Mouse (Mus musculus) heart, embryonic 16.5 days (tissue): ENCODE data around the gene Nsmce4a. TPM values are rescaled to one million over a fixed set of nuclear protein-coding genes. Genes with fewer than 3 reads are reported as not detected.

Experiments used
- ATAC-seq: fragments of 200-750 bp; cut with Nextera tagmentation; replicated peaks from 2 replicates; pipeline ENCODE4 v1.8.0; 2017; ENCODE audit warnings: moderate number of reproducible peaks; ENCODE audit not compliant: insufficient read depth, low FRiP score; ENCODE audit errors: extremely low read depth
- H3K27ac ChIP-seq: fragments of 300-500 bp; sonication (generic); 2 replicates; pipeline ENCODE4 v1.5.1; 2014; ENCODE audit warnings: mild to moderate bottlenecking, low read length, control low read depth, moderate library complexity
- H3K27me3 ChIP-seq: fragments of 300-500 bp; sonication (generic); 2 replicates; pipeline ENCODE4 v1.6.1; 2014; ENCODE audit warnings: low read length, mixed read lengths; ENCODE audit not compliant: control insufficient read depth, insufficient read depth
- H3K36me3 ChIP-seq: fragments of 300-500 bp; sonication (generic); 2 replicates; pipeline ENCODE4 v1.6.1; 2014; ENCODE audit not compliant: control insufficient read depth, insufficient read depth
- H3K4me1 ChIP-seq: fragments of 300-500 bp; sonication (generic); 2 replicates; pipeline ENCODE4 v1.6.1; 2014; ENCODE audit warnings: low read length, mixed read lengths; ENCODE audit not compliant: control insufficient read depth, insufficient read depth
- H3K4me2 ChIP-seq: fragments of 300-500 bp; sonication (generic); 2 replicates; pipeline ENCODE4 v1.6.1; 2014; ENCODE audit warnings: low read depth, mild to moderate bottlenecking, control low read depth, low read length
- H3K4me3 ChIP-seq: fragments of 300-500 bp; sonication (generic); 2 replicates; pipeline ENCODE4 v1.5.1; 2014; ENCODE audit warnings: mild to moderate bottlenecking, control low read depth, low read length
- H3K9ac ChIP-seq: fragments of 300-500 bp; sonication (generic); 2 replicates; pipeline ENCODE4 v1.6.1; 2014; ENCODE audit warnings: low read length, control low read depth
- H3K9me3 ChIP-seq: fragments of 300-500 bp; sonication (generic); replicated peaks from 2 replicates; pipeline ENCODE4 v1.6.1; 2016; ENCODE audit warnings: low read length; ENCODE audit not compliant: control insufficient read depth
- WGBS: fragments of 180-500 bp; shearing (Covaris S2); extraction: QIAGEN DNeasy Blood & Tissue Kit; methylation state at CpG from one replicate; pipeline ENCODE4 v1.1.7; 2014; 5-methylcytosine and 5-hydroxymethylcytosine counted together
- polyA plus RNA-seq: library from polyadenylated mRNA; unstranded; fragments of >200 nt; fragmentation: Nextera tagmentation; extraction: Ambion mirVana; gene quantifications from 2 replicates; pipeline ENCODE4 v1.2.1, GENCODE M21; 2015

Nsmce4a gene
- polyA plus RNA-seq, 1 experiment from 2014 or later: 132 TPM

DNA sequence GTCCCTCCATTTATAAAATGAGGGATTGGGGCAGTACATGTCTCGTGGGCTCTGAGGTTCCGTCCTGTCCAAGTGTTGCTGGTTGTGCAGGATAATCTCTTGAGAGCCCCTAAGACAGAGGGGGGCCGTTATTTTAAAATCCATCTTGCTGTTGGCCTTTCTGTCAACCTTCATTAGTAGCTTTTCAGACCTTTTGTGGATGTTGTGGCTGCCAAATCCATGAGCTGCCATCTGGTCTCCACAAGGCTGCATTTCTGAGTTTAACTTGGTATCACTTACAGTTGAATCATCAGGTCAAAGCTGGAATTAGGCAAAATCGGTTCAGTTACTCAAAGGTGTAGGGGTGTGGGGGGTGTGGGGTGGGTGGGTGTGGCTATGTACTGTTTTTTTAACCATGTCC lies 19.6 kb downstream of the Nsmce4a start:
- H3K9me3 ChIP-seq: no peaks in the 10 kb centered on the region

DNA sequence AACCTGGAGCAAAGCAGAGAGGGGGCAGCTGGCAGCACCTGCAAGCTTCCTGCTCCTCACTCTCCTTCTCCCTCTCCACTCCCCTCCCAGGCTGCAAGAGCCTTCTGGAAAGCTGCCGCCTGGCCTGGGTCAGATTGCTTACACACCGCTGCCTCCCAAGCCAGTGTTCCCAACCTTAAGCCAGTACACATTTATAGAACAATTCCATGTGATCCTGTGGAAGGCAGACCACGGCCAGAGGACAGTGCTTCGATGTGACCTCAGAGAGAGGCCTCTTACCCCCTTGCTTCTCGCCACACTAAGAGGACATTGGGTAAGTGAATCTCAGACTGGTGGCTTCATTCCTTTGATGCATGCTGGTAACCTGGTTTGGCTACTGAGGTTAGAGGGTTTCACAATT lies 20.1 kb downstream of the Nsmce4a start:
- peak; percentile 41; the same call in 1 of the 2 replicates for ATAC-seq
- peak overlapping the region; percentile 52; the same call in 1 of the 2 replicates for H3K27ac ChIP-seq
- no peaks in the 10 kb centered on the region for H3K36me3 ChIP-seq
- H3K4me2 ChIP-seq: no peak overlapping the region
- no peaks in the 10 kb centered on the region for H3K9me3 ChIP-seq
- no peaks in the 10 kb centered on the region for H3K27me3 ChIP-seq
- H3K4me1 ChIP-seq: peaks cover 8% of the 10 kb centered on the region; the same call in 1 of the 2 replicates
- H3K9ac ChIP-seq: no peak overlapping the region
- H3K4me3 ChIP-seq: no peak overlapping the region
- WGBS: 42% methylated on average over 5 of the region's 5 CpGs

More for the DNA sequence above, 19.6 kb downstream of the Nsmce4a start:
- Histone ChIP-seq H3K27me3 (no peaks in the 10 kb centered on the region), H3K4me1 (peaks cover 8% of the 10 kb centered on the region; the same call in 1 of the 2 replicates), H3K9ac (no peak overlapping the region), H3K27ac (no peak overlapping the region), H3K4me3 (no peak overlapping the region), H3K4me2 (no peak overlapping the region), H3K36me3 (no peaks in the 10 kb centered on the region)
- 75% methylated on average over 4 of the region's 4 CpGs for WGBS
- ATAC-seq: no peak

DNA sequence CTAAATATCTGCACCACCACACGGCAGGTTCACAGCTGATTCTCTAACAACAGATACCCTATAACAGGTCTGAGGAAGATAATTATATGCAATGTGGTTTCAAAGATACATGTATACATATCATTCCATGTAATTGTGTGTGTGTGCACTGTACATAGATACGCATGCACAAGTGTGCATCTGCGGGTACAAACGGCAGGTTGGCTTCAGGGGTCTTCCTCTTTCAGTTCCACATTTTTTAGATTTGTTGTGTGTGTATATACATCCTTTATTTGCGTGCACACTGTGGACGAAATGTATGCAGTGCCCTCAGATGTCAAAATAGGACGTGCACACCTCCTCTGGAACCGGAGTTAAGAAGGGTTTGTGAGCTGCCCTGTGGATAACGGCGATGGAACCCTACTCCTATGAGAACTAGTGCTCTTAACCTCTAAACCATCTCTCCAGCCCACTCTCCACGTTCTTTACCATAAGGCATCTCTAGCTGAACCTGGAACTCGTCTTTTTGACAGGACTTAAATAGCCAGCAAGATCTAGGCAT lies 25.2 kb downstream of the Nsmce4a start:
- Histone ChIP-seq H3K4me2 (peak overlapping the region; percentile 40), H3K9ac (peak overlapping the region; percentile 99; the same call in 1 of the 2 replicates), H3K27ac (0 out of 2 replicates have a peak overlapping the region, but pooled peaks have one; percentile 100), H3K27me3 (no peaks in the 10 kb centered on the region), H3K36me3 (peaks cover 11% of the 10 kb centered on the region), H3K4me3 (peak overlapping the region; percentile 97), H3K4me1 (peaks cover 16% of the 10 kb centered on the region), H3K9me3 (no peaks in the 10 kb centered on the region)
- 71% methylated on average over 12 of the region's 12 CpGs for WGBS
- no peak for ATAC-seq

DNA sequence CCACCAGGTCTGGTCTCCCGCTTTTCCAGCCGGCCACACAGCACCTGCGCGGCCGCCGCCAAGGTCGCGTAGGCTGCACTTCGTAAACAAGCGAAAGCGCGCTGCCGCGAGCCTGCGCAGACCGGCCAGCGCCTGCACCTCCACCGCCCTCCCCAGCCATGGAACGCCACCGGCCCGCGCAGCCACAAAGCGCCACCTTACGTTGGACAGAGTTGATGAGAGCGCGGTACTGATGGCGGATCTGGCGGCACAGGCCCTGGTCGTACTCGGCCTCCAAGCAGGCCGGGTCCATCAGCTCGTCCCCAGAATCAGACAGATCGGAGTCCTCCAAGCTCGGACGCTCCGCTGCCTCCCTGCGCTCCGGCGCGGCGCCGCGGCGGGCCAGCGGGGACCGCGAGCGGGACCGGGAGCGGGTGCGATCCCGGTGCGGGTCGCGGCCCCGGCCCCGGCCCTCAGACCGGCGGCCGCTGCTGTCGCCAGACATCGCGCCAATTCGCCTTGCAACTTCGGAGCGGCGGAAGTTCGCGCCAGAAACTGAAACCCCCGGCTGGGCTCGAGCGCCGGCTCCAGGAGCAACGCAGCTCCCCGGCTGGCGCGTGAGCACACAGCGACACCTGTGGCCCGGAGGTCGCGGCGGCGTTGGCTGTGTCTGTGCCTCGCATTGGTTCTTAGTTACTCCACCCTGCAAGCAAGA lies 26.0 kb downstream of the Nsmce4a start:
- Histone ChIP-seq H3K27me3 (no peaks in the 10 kb centered on the region), H3K36me3 (peaks cover 18% of the 10 kb centered on the region), H3K9ac (peak overlapping the region; percentile 99), H3K4me3 (peak overlapping the region; percentile 97), H3K27ac (peak overlapping the region; percentile 100), H3K4me2 (peak overlapping the region; percentile 81), H3K9me3 (no peaks in the 10 kb centered on the region), H3K4me1 (peaks cover 14% of the 10 kb centered on the region)
- under 1% methylated on average over 84 of the region's 84 CpGs for WGBS
- peak; percentile 94 for ATAC-seq

DNA sequence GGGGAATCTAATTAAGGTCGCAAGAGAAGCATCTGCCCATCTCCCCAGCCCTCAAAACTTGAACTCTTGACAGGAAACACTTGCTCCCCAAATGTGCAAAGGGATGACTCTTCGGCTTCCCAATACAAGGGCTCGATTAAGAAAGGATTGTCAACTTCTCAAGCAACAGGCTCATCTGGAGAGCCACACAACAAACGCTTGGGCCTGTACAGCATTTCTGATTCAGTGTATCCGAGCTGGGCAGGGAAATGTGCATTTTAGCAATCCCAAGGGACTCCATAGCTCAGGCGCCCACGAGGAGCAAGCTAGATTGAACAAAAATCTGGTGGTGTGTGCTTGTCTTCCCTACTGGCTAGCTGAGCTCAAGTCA lies 26.5 kb downstream of the Nsmce4a start:
- Histone ChIP-seq H3K27me3 (no peaks in the 10 kb centered on the region), H3K4me2 (peak overlapping the region; percentile 81), H3K4me3 (peak overlapping the region; percentile 97), H3K27ac (peak overlapping the region; percentile 100), H3K4me1 (peaks cover 14% of the 10 kb centered on the region), H3K9me3 (no peaks in the 10 kb centered on the region), H3K9ac (peak overlapping the region; percentile 99), H3K36me3 (peaks cover 23% of the 10 kb centered on the region)
- ATAC-seq: no peak
- 4% methylated on average over 7 of the region's 7 CpGs for WGBS

DNA sequence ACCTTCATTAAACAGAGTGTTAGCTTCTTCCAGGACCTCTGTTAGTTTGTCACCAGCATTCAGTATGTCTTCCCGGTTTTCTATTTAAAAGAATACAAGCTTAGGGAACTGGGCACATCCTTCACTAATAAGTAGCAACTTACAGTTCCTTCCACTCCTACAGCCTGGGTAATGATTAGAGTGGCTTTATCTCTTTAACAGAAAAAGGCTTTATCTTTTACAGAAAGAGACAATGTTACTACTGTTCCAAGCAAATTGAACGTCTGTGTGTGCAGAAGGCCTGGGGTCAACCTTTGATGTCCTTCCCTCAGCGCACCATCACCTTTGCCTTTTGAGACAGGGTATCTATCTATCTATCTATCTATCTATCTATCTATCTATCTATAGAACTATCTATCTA lies 27.0 kb downstream of the Nsmce4a start:
- Histone ChIP-seq H3K9ac (peak overlapping the region; percentile 99), H3K4me1 (peaks cover 14% of the 10 kb centered on the region), H3K27ac (peak overlapping the region; percentile 100), H3K4me2 (peak overlapping the region; percentile 81), H3K4me3 (peak overlapping the region; percentile 97), H3K36me3 (peaks cover 24% of the 10 kb centered on the region), H3K27me3 (no peaks in the 10 kb centered on the region), H3K9me3 (no peaks in the 10 kb centered on the region)
- ATAC-seq: no peak
- WGBS: 38% methylated on average over 3 of the region's 3 CpGs

DNA sequence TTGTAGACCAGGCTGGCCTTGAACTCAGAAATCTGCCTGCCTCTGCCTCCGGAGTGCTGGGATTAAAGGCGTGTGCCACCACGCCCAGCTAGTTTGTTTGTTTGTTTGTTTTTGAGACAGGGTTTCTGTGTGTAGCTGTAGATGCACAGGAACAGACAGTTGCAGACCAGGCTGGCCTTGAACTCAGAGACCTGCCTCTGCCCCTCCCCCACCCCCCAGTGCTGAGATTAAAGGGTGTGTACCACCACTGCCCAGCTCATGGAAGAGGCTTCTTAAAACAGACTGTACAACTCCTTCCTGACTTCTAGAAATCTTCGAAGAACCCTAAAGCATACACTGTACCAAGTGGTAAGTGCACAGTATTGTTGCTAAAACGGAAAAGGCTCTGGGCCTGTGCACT lies 27.5 kb downstream of the Nsmce4a start:
- Histone ChIP-seq H3K9me3 (no peaks in the 10 kb centered on the region), H3K4me3 (no peak overlapping the region; the same call in 1 of the 2 replicates), H3K27ac (no peak overlapping the region), H3K27me3 (no peaks in the 10 kb centered on the region), H3K4me1 (peaks cover 14% of the 10 kb centered on the region), H3K9ac (peak overlapping the region; percentile 99), H3K4me2 (peak overlapping the region; percentile 81), H3K36me3 (peaks cover 24% of the 10 kb centered on the region)
- WGBS: 85% methylated on average over 5 of the region's 5 CpGs
- no peak for ATAC-seq

DNA sequence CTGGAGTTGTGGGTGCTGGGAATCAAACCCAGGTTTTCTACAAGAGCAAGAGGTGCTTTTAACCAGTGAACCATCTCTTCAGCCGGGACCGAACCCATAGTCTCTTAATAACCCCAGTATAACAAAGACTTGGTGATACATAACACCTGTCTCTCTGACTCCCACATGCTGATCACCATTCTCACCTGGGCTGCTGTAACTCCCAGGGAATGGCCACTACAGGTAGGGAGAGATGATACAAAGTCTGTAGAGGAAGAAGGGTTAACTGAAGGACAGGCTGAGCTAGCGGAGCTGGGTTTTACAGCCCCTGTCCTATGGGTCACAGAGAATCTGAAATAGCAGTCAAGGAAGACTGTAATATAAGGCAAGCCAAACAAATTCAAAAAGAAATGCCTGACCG lies 29.7 kb downstream of the Nsmce4a start:
- Histone ChIP-seq H3K9ac (no peak overlapping the region), H3K36me3 (peaks cover 40% of the 10 kb centered on the region), H3K4me1 (peaks cover 16% of the 10 kb centered on the region), H3K4me2 (no peak overlapping the region), H3K4me3 (no peak overlapping the region), H3K9me3 (no peaks in the 10 kb centered on the region), H3K27me3 (no peaks in the 10 kb centered on the region), H3K27ac (no peak overlapping the region)
- no peak for ATAC-seq
- 92% methylated on average over 4 of the region's 4 CpGs for whole genome bisulfite sequencing

DNA sequence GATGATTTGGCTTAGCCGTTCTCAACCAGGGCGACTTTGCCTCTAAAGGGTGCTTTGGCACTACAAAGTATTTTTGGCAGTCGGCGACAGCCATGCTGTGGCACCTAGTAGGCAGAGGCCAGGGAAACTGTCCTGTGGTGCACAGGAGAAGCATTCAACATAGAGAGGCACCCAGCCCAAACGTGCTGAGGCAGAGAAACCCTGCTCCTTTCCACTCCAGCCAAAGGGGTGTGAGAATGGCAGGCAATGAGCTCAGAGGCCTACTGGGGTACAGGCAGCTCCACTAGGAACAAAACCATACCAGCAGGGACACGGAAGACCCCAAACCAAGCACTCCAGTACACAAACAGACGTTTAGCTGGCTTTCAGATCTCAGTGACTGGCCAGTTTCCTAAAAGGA lies 32.7 kb downstream of the Nsmce4a start:
- Histone ChIP-seq H3K27ac (peak overlapping the region; percentile 63), H3K4me3 (no peak overlapping the region), H3K36me3 (peaks cover 60% of the 10 kb centered on the region), H3K9me3 (no peaks in the 10 kb centered on the region), H3K4me2 (no peak overlapping the region), H3K9ac (no peak overlapping the region), H3K27me3 (no peaks in the 10 kb centered on the region), H3K4me1 (peaks cover 5% of the 10 kb centered on the region; the same call in 1 of the 2 replicates)
- 76% methylated on average over 7 of the region's 7 CpGs for WGBS
- no peak for ATAC-seq
